Mouse (Mus musculus) C2C12 (cell line): ENCODE data around the gene Snapc3.

Experiments
- CTCF ChIP-seq: IDR thresholded peaks from one replicate; pipeline ENCODE4 v1.5.1; 2011; ENCODE audit not compliant: control insufficient read depth, insufficient read depth, insufficient read length
- MAX ChIP-seq: IDR thresholded peaks from one replicate; pipeline ENCODE4 v1.6.1; 2011; ENCODE audit warnings: mild to moderate bottlenecking, control low read depth
- MYOG ChIP-seq: IDR thresholded peaks from one replicate; pipeline ENCODE4 v1.6.1; 2011; ENCODE audit not compliant: control insufficient read depth, insufficient read length; ENCODE audit errors: extremely low read depth
- USF1 ChIP-seq: IDR thresholded peaks from one replicate; pipeline ENCODE4 v1.6.1; 2011; ENCODE audit warnings: low read depth, mild to moderate bottlenecking, control low read depth, moderate library complexity

DNA sequence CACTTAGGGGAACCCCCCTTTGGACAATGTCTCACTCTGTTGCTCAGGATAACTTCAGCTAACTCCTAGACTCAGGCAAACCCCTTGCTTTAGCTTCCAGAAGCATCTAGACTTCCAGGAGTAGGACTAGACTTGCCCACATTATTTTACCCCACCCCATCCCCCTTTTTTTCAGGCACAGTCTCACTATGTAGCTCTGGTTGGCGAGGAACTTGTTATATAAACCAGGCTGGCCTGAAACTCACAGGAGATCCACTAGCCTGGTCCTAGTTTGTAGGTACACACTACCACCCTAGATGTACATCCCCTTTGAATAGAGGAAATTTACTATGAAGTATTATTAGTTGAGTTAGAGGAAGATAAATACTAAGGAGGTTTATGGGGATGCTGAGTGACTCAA lies 96.7 kb downstream of the Snapc3 start:
- TF ChIP-seq USF1 (no peak), MAX (no peak), CTCF (no peak), MYOG (no peak)
